Mouse (Mus musculus) heart, adult 2 months (tissue): ENCODE results near the gene Syn3. TPM values are rescaled to one million over a fixed set of nuclear protein-coding genes. Genes with fewer than 3 reads are reported as not detected.

Experiments used
- DNase-seq, 2 experiments: peaks; one replicate each; pipeline ENCODE4 v3.0.0; 2021
- H3K27ac ChIP-seq: fragments of 200-600 bp; 2 replicates; pipeline ENCODE4 v1.8.1; 2022
- H3K27me3 ChIP-seq: fragments of 200-500 bp; 2 replicates; pipeline ENCODE4 v1.6.1; 2012; ENCODE audit warnings: mild to moderate bottlenecking, low read length, inconsistent platforms, mixed read lengths; ENCODE audit not compliant: control insufficient read depth, insufficient read depth
- H3K36me3 ChIP-seq: fragments of 200-500 bp; 2 replicates; pipeline ENCODE4 v1.6.1; 2012; ENCODE audit warnings: low read length, inconsistent platforms; ENCODE audit not compliant: control insufficient read depth, insufficient read depth
- H3K4me1 ChIP-seq: fragments of 200-500 bp; 2 replicates; pipeline ENCODE4 v1.6.1; 2011; ENCODE audit warnings: low read length; ENCODE audit not compliant: control insufficient read depth, insufficient read depth
- H3K4me3 ChIP-seq: fragments of 200-600 bp; 2 replicates; pipeline ENCODE4 v1.8.1; 2022
- H3K79me2 ChIP-seq: fragments of 200-500 bp; replicated peaks from 2 replicates; pipeline ENCODE4 v1.6.1; 2012; ENCODE audit warnings: mild to moderate bottlenecking, inconsistent platforms, low read length, moderate library complexity, mixed read lengths; ENCODE audit not compliant: control insufficient read depth, insufficient read depth
- H3K9ac ChIP-seq: fragments of 200-500 bp; 2 replicates; pipeline ENCODE4 v1.6.1; 2012; ENCODE audit warnings: low read depth, mild to moderate bottlenecking, control low read depth, inconsistent platforms, low read length, mixed read lengths
- CTCF ChIP-seq: fragments of 200-600 bp; IDR thresholded peaks from 2 replicates; pipeline ENCODE4 v1.8.1; 2022; ENCODE audit warnings: antibody characterized with exemption, mild to moderate bottlenecking, moderate library complexity
- EP300 ChIP-seq: fragments of 200-500 bp; IDR thresholded peaks from 2 replicates; pipeline ENCODE4 v1.6.1; 2011; ENCODE audit warnings: low read depth, low read length, control low read depth; ENCODE audit not compliant: insufficient read depth
- POLR2A ChIP-seq: fragments of 200-500 bp; IDR thresholded peaks from 2 replicates; pipeline ENCODE4 v1.6.1; 2011; ENCODE audit warnings: mild to moderate bottlenecking, low read depth, low read length, control low read depth; ENCODE audit not compliant: insufficient read depth
- WGBS: fragments of 180-500 bp; shearing (Covaris S2); methylation state at CpG from one replicate; pipeline ENCODE4 v1.1.7; 2018; 5-methylcytosine and 5-hydroxymethylcytosine counted together
- intact Hi-C: fragments of 180-260 bp; cut with DNase I; formaldehyde crosslinking; loops from one replicate; pipeline ENCODE4 v1.15.1; 2025
- polyA plus RNA-seq: library from polyadenylated mRNA; depleted of rRNA; stranded (reverse); fragments of >200 nt; gene quantifications from 2 replicates; pipeline ENCODE4 v1.2.3, GENCODE M21; 2012
- total RNA-seq, 2 experiments: library from RNA; stranded (reverse); gene quantifications; 2 replicates each; pipeline ENCODE4 v1.2.3; 2021

Syn3 gene
- total and polyA plus RNA-seq, 3 experiments: 0.31 to 0.75 (median 0.41) TPM

DNA sequence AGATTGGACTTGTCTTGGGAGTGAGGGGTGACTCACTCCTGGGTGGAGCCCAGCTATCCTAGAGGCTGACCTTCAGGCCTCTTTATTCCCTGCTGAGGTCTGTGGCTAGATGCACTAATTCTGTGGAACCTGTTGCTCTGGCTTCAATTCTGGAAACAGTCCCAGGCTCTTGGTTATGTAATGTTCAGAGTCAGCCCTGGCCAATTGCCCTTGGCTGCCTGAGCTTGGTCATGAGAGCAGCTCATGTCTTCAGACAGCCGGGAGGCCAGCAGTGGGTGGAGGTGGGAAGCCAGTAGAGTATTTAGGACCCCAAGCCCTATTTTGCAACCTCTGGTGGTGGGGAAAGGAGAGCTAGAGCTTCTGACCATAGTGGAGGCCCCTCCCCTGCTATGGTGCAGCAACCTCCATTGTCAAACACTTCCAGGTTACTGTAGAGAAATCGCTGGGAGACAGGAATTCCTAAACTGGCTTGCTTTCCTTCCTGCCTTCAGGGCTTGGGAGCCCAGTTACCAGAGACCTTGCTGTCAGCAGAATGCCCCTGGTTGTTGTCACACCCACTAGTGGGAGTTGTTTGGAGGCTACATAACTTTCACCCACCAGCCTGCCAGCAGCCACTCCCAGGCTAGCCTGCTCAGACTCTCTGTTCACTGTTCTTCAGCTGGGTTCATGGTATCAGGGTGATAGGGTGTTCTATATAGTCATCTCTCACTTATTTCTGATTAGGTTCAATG is 158.9 kb downstream of the Syn3 start:
- Histone ChIP-seq H3K27ac (peak overlapping the region; percentile 92), H3K27me3 (no peaks in the 10 kb centered on the region), H3K79me2 (no peaks in the 10 kb centered on the region), H3K4me1 (peaks cover 54% of the 10 kb centered on the region), H3K36me3 (peaks cover 46% of the 10 kb centered on the region), H3K4me3 (no peak overlapping the region), H3K9ac (peak overlapping the region; percentile 18; the same call in 1 of the 2 replicates)
- TF ChIP-seq POLR2A (peak; percentile 23), EP300 (peak; percentile 96), CTCF (no peak)
- intact Hi-C loops: loop anchor here (1.0 to 5.0 kb wide), 3 partner anchors 15 to 117 kb away; no protein-coding TSS in a partner anchor
- peak; percentile 90 to 94 for DNase-seq
- 0% methylated on average over 2 of the region's 2 CpGs for WGBS

DNA sequence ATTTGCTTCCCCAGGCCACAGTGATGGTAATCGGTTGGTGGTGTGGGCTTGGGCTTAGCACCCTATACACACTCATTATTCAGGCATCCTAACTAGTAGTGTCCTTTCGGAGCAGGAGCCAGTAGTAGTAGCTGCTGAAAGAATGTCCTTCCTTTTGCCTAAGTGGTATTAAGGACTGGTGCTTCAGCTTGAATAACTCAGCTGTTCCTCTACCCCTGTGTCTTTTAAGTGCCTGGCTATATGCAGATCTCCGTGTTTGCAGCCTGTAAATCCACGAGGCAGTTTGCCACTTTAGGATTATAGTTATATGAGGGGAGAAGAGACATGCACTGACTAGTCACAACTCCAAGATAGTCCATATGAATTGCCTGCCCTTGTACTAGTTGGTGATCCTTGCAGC is 159.6 kb downstream of the Syn3 start:
- Histone ChIP-seq H3K79me2 (0 out of 2 replicates have a peak, but pooled peaks cover 2% of the 10 kb centered on the region), H3K27me3 (no peaks in the 10 kb centered on the region), H3K4me1 (peaks cover 55% of the 10 kb centered on the region), H3K9ac (peak overlapping the region; percentile 20), H3K27ac (peak overlapping the region; percentile 92), H3K36me3 (peaks cover 47% of the 10 kb centered on the region), H3K4me3 (no peak overlapping the region)
- 54% methylated on average over 4 of the region's 4 CpGs for WGBS
- DNase-seq: no peak
- intact Hi-C loops: loop anchor here (1.0 to 2.0 kb wide), 2 partner anchors 14 to 35 kb away; no protein-coding TSS in a partner anchor
- TF ChIP-seq EP300 (no peak), CTCF (no peak), POLR2A (no peak)

DNA sequence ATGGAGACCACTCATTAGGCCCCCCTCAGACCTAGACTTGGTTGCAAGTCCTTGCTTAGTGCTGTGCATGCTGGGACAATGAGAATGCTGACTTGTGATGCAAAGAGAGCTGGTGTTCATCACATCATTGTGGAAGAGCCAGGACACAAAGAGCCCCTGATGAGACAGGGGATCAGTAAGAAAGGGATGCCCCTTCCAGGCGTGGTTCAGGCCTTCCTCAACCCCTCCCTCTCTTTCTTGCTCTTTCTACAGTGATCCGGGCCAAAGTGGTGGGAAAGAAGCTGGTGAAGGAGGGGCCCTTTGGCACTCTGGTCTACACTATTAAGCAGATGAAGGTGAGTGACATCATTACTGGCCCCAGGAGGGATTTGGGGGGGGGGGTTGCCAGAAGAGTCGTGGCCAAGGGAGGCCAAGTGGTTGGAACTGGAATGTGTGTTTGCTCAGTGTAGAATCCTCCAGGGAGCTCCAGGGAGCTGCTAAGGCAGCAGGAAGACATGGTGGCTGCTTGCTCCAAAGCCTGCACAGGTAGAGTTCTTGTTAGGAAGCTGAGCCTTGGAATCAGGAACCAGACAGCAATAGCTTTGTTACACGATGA is 160.5 kb downstream of the Syn3 start:
- TF ChIP-seq EP300 (no peak), POLR2A (no peak), CTCF (no peak)
- peak overlapping the region; percentile 92 for H3K27ac ChIP-seq
- DNase-seq: no peak
- H3K4me3 ChIP-seq: no peak overlapping the region
- intact Hi-C loops: loop anchor here (2.0 kb wide), 1 partner anchor 13 kb away; no protein-coding TSS in a partner anchor
- 0 out of 2 replicates have a peak, but pooled peaks cover 3% of the 10 kb centered on the region for H3K79me2 ChIP-seq
- H3K27me3 ChIP-seq: no peaks in the 10 kb centered on the region
- 58% methylated on average over 4 of the region's 4 CpGs for WGBS
- H3K9ac ChIP-seq: no peak overlapping the region
- H3K4me1 ChIP-seq: peaks cover 55% of the 10 kb centered on the region
- H3K36me3 ChIP-seq: peaks cover 45% of the 10 kb centered on the region

DNA sequence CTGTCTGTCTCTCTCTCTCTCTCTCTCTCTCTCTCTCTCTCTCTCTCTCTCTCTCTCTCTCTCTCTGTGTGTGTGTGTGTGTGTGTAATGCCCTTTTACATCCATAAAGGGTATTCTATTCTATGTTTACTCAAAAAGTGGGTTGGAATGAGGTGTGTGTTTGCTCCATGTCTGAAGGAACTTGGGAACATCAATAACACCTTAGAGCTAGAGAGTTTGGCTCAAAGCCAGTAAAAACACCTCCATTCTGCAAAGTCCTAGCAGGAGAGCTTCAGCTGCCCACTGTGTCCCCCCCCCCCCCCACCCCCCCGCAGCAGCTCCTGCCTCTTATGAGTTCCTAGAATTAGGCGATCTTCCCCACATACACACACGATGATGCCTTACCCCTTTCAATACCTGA is 161.5 kb downstream of the Syn3 start:
- no peaks in the 10 kb centered on the region for H3K27me3 ChIP-seq
- no peak for TF ChIP-seq POLR2A
- no peak for TF ChIP-seq EP300
- TF ChIP-seq CTCF: no peak
- no peak overlapping the region; the same call in 1 of the 2 replicates for H3K27ac ChIP-seq
- no peak overlapping the region for H3K9ac ChIP-seq
- DNase-seq: no peak
- 0 out of 2 replicates have a peak, but pooled peaks cover 3% of the 10 kb centered on the region for H3K79me2 ChIP-seq
- H3K4me1 ChIP-seq: peaks cover 52% of the 10 kb centered on the region
- peaks cover 51% of the 10 kb centered on the region for H3K36me3 ChIP-seq
- H3K4me3 ChIP-seq: no peak overlapping the region
- intact Hi-C loops: no loop called here
- WGBS: 52% methylated on average over 3 of the region's 3 CpGs

DNA sequence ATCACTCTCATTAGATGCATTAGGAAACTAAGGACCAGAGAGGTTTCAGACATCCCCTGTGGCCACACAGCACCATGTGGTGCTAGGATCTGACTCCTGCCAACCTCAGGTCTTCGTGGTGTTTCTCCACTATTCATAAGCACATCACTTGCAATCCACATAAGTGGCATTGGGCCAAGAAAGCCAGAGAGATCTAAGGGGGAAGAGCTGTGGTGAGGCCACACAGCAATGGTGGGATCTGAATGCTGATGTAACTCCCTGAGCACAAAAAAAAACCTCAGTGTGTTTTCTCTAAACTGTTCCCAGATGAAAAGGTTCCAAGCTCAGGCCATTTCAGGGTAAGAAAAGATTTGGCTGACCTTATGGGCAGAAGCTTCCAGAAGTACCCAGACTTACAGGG is 162.2 kb downstream of the Syn3 start:
- peaks cover 49% of the 10 kb centered on the region for H3K36me3 ChIP-seq
- H3K4me1 ChIP-seq: peaks cover 49% of the 10 kb centered on the region
- no peaks in the 10 kb centered on the region for H3K27me3 ChIP-seq
- no peak for DNase-seq
- no peak for TF ChIP-seq CTCF
- TF ChIP-seq POLR2A: no peak
- no peak for TF ChIP-seq EP300
- H3K9ac ChIP-seq: no peak overlapping the region
- 0 out of 2 replicates have a peak, but pooled peaks cover 3% of the 10 kb centered on the region for H3K79me2 ChIP-seq
- WGBS: 10% methylated on average over 1 of the region's 1 CpGs
- peak overlapping the region; percentile 47 for H3K27ac ChIP-seq
- H3K4me3 ChIP-seq: no peak overlapping the region
- intact Hi-C loops: no loop called here

DNA sequence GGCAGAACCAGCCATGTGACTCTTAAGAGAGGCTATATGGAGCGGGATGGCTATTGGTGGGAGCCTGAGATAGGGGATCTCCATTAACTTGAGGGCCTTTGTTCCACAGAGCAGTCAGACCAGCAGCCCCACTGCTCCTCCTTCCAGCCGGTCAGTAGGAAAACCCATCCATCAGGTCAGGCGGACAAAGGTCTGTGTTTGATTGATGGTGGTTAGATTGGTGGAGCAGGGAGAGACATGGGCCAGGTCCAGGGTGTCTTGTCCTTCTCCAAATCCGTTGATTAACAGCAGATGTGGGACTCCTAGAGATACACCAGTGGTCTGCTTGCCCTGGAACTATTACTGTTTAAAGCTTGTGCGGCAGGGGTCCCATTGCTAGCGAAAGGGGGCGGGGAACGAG is 164.1 kb downstream of the Syn3 start:
- Histone ChIP-seq H3K27me3 (no peaks in the 10 kb centered on the region), H3K9ac (no peak overlapping the region), H3K79me2 (0 out of 2 replicates have a peak, but pooled peaks cover 3% of the 10 kb centered on the region), H3K4me3 (no peak overlapping the region), H3K36me3 (peaks cover 55% of the 10 kb centered on the region), H3K4me1 (peaks cover 48% of the 10 kb centered on the region), H3K27ac (no peak overlapping the region; the same call in 1 of the 2 replicates)
- intact Hi-C loops: no loop called here
- no peak for DNase-seq
- TF ChIP-seq POLR2A: no peak
- no peak for TF ChIP-seq CTCF
- TF ChIP-seq EP300: no peak
- 87% methylated on average over 8 of the region's 8 CpGs for WGBS
